Mouse (Mus musculus): ENCODE results near the gene Dlg2. TPM values are rescaled to one million over a fixed set of nuclear protein-coding genes. Genes with fewer than 3 reads are reported as not detected.

Dlg2 gene
- polyA plus RNA-seq, 1 experiment from 2014 or later, result 5.1 TPM

DNA sequence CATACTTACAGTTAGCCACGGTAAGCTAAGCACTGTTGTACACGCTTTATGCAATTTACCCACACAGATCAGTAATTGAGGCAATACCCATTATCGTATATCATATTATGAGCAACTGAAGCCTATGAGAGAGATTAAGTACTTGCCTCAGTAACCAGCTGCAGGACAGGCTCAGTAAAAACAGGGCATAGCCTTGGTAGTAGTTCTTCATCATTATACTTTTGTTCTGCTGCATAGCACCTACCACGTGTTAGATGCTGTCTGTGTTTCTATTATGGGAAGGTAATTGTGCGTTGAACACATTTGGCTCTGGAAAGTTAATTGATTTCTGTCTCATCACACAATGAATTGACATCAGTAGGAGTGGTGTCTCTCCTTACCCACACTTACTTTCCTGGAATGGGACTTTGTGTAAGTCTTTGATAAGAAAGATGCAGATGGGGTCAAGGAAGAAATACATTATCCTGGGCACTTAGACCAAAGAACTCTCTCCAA is 1897.4 kb downstream of the Dlg2 start:
- H3K4me2 ChIP-seq (replicated peaks; ENCODE audit: low read depth, low read length), result no peak overlapping the region
- H3K27ac ChIP-seq (ENCODE audit: low read length), result no peak overlapping the region
- ATAC-seq (ENCODE audit: insufficient number of reproducible peaks, insufficient read depth, low FRiP score, low read depth), result no peak
- WGBS, result 77% methylated on average over 5 of the region's 5 CpGs
- H3K36me3 ChIP-seq (ENCODE audit: control insufficient read depth, insufficient read depth, low read length), result no peaks in the 10 kb centered on the region
- no peaks in the 10 kb centered on the region for H3K4me1 ChIP-seq (ENCODE audit: control insufficient read depth, insufficient read depth, low read length)
- no peak overlapping the region for H3K4me3 ChIP-seq (ENCODE audit: low read depth, low read length)
- H3K9me3 ChIP-seq (ENCODE audit: control insufficient read depth, low read depth, low read length), result no peaks in the 10 kb centered on the region
- no peaks in the 10 kb centered on the region for H3K27me3 ChIP-seq (ENCODE audit: control insufficient read depth, insufficient read depth, low read length)
- no peak overlapping the region for H3K9ac ChIP-seq (replicated peaks; ENCODE audit: low read depth, low read length)

GRCm38 (mm10) chr7:92383913-92384484 is 1907.5 kb downstream of the Dlg2 start:
- 74% methylated on average over 5 of the region's 5 CpGs for WGBS
- Histone ChIP-seq H3K36me3 (ENCODE audit: control insufficient read depth, insufficient read depth, low read length) (no peaks in the 10 kb centered on the region), H3K9ac (replicated peaks; ENCODE audit: low read depth, low read length) (no peak overlapping the region), H3K9me3 (ENCODE audit: control insufficient read depth, low read depth, low read length) (no peaks in the 10 kb centered on the region), H3K4me2 (replicated peaks; ENCODE audit: low read depth, low read length) (no peak overlapping the region), H3K27me3 (ENCODE audit: control insufficient read depth, insufficient read depth, low read length) (no peaks in the 10 kb centered on the region), H3K4me3 (ENCODE audit: low read depth, low read length) (no peak overlapping the region), H3K4me1 (ENCODE audit: control insufficient read depth, insufficient read depth, low read length) (0 out of 2 replicates have a peak, but pooled peaks cover 4% of the 10 kb centered on the region), H3K27ac (ENCODE audit: low read length) (no peak overlapping the region)
- ATAC-seq (ENCODE audit: insufficient number of reproducible peaks, insufficient read depth, low FRiP score, low read depth), result no peak

- no peak overlapping the region for H3K4me3 ChIP-seq (ENCODE audit: low read depth, low read length)
- WGBS, result 79% methylated on average over 6 of the region's 6 CpGs
- no peak overlapping the region for H3K27ac ChIP-seq (ENCODE audit: low read length)
- no peak overlapping the region for H3K9ac ChIP-seq (replicated peaks; ENCODE audit: low read depth, low read length)
- H3K9me3 ChIP-seq (ENCODE audit: control insufficient read depth, low read depth, low read length), result no peaks in the 10 kb centered on the region
- no peaks in the 10 kb centered on the region for H3K27me3 ChIP-seq (ENCODE audit: control insufficient read depth, insufficient read depth, low read length)
- no peaks in the 10 kb centered on the region for H3K36me3 ChIP-seq (ENCODE audit: control insufficient read depth, insufficient read depth, low read length)
- ATAC-seq (ENCODE audit: insufficient number of reproducible peaks, insufficient read depth, low FRiP score, low read depth), result no peak
- no peak overlapping the region for H3K4me2 ChIP-seq (replicated peaks; ENCODE audit: low read depth, low read length)
- H3K4me1 ChIP-seq (ENCODE audit: control insufficient read depth, insufficient read depth, low read length), result no peaks in the 10 kb centered on the region
These were observed 1915.7 kb downstream of the Dlg2 start for GRCm38 (mm10) chr7:92392052-92392640.

- H3K9ac ChIP-seq (replicated peaks; ENCODE audit: low read depth, low read length), result no peak overlapping the region
- no peak overlapping the region for H3K4me2 ChIP-seq (replicated peaks; ENCODE audit: low read depth, low read length)
- ATAC-seq (ENCODE audit: insufficient number of reproducible peaks, insufficient read depth, low FRiP score, low read depth), result no peak
- H3K27ac ChIP-seq (ENCODE audit: low read length), result no peak overlapping the region
- H3K9me3 ChIP-seq (ENCODE audit: control insufficient read depth, low read depth, low read length), result no peaks in the 10 kb centered on the region
- no peaks in the 10 kb centered on the region for H3K36me3 ChIP-seq (ENCODE audit: control insufficient read depth, insufficient read depth, low read length)
- WGBS, result 81% methylated on average over 1 of the region's 1 CpGs
- no peak overlapping the region for H3K4me3 ChIP-seq (ENCODE audit: low read depth, low read length)
- H3K4me1 ChIP-seq (ENCODE audit: control insufficient read depth, insufficient read depth, low read length), result no peaks in the 10 kb centered on the region
- H3K27me3 ChIP-seq (ENCODE audit: control insufficient read depth, insufficient read depth, low read length), result no peaks in the 10 kb centered on the region
These were observed 1920.3 kb downstream of the Dlg2 start for GRCm38 (mm10) chr7:92396783-92397182.

DNA sequence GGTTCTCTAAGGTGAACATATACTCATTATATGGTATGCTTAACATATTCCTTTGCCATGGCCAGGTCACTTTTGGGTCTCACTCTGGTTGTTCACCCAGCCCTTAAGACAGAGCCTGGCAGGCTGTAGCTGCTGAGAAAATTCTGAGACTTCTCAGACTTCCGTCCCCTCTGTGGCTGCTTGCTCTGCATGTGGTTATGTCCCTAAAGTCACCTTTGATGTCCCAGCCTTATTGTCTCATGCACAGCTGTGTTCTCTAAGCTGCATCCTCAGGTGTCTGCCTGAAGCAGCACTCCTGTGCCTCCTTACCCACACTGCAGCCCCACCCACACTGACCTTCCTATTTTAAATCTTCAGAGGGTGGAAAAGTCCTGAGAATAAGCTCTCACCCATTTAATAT is 1922.4 kb downstream of the Dlg2 start:
- no peaks in the 10 kb centered on the region for H3K4me1 ChIP-seq (ENCODE audit: control insufficient read depth, insufficient read depth, low read length)

GRCm38 (mm10) chr7:92400551-92400950 is 1924.1 kb downstream of the Dlg2 start:
- no peak for ATAC-seq (ENCODE audit: insufficient number of reproducible peaks, insufficient read depth, low FRiP score, low read depth)

More for the DNA sequence above, 1922.4 kb downstream of the Dlg2 start:
- Histone ChIP-seq H3K27ac (ENCODE audit: low read length) (no peak overlapping the region), H3K4me3 (ENCODE audit: low read depth, low read length) (no peak overlapping the region), H3K4me2 (replicated peaks; ENCODE audit: low read depth, low read length) (no peak overlapping the region), H3K9me3 (ENCODE audit: control insufficient read depth, low read depth, low read length) (no peaks in the 10 kb centered on the region), H3K27me3 (ENCODE audit: control insufficient read depth, insufficient read depth, low read length) (no peaks in the 10 kb centered on the region), H3K36me3 (ENCODE audit: control insufficient read depth, insufficient read depth, low read length) (no peaks in the 10 kb centered on the region), H3K9ac (replicated peaks; ENCODE audit: low read depth, low read length) (no peak overlapping the region)
- 63% methylated on average over 1 of the region's 1 CpGs for WGBS
- ATAC-seq (ENCODE audit: insufficient number of reproducible peaks, insufficient read depth, low FRiP score, low read depth), result no peak

GRCm38 (mm10) chr7:92401001-92401688 is 1924.7 kb downstream of the Dlg2 start:
- no peak for ATAC-seq (ENCODE audit: insufficient number of reproducible peaks, insufficient read depth, low FRiP score, low read depth)
- Histone ChIP-seq H3K27ac (ENCODE audit: low read length) (no peak overlapping the region), H3K9ac (replicated peaks; ENCODE audit: low read depth, low read length) (no peak overlapping the region), H3K36me3 (ENCODE audit: control insufficient read depth, insufficient read depth, low read length) (no peaks in the 10 kb centered on the region), H3K4me1 (ENCODE audit: control insufficient read depth, insufficient read depth, low read length) (no peaks in the 10 kb centered on the region), H3K9me3 (ENCODE audit: control insufficient read depth, low read depth, low read length) (no peaks in the 10 kb centered on the region), H3K27me3 (ENCODE audit: control insufficient read depth, insufficient read depth, low read length) (no peaks in the 10 kb centered on the region), H3K4me2 (replicated peaks; ENCODE audit: low read depth, low read length) (no peak overlapping the region), H3K4me3 (ENCODE audit: low read depth, low read length) (no peak overlapping the region)
- WGBS, result 53% methylated on average over 4 of the region's 4 CpGs

More at GRCm38 (mm10) chr7:92400551-92400950, 1924.1 kb downstream of the Dlg2 start:
- H3K4me1 ChIP-seq (ENCODE audit: control insufficient read depth, insufficient read depth, low read length), result no peaks in the 10 kb centered on the region
- H3K36me3 ChIP-seq (ENCODE audit: control insufficient read depth, insufficient read depth, low read length), result no peaks in the 10 kb centered on the region
- H3K27me3 ChIP-seq (ENCODE audit: control insufficient read depth, insufficient read depth, low read length), result no peaks in the 10 kb centered on the region
- H3K9ac ChIP-seq (replicated peaks; ENCODE audit: low read depth, low read length), result no peak overlapping the region
- WGBS, result 68% methylated on average over 1 of the region's 1 CpGs
- no peak overlapping the region for H3K4me3 ChIP-seq (ENCODE audit: low read depth, low read length)
- H3K9me3 ChIP-seq (ENCODE audit: control insufficient read depth, low read depth, low read length), result no peaks in the 10 kb centered on the region
- H3K4me2 ChIP-seq (replicated peaks; ENCODE audit: low read depth, low read length), result no peak overlapping the region
- H3K27ac ChIP-seq (ENCODE audit: low read length), result no peak overlapping the region

- Histone ChIP-seq H3K9ac (replicated peaks; ENCODE audit: low read depth, low read length) (no peak overlapping the region), H3K27me3 (ENCODE audit: control insufficient read depth, insufficient read depth, low read length) (no peaks in the 10 kb centered on the region), H3K4me2 (replicated peaks; ENCODE audit: low read depth, low read length) (no peak overlapping the region), H3K9me3 (ENCODE audit: control insufficient read depth, low read depth, low read length) (no peaks in the 10 kb centered on the region), H3K27ac (ENCODE audit: low read length) (no peak overlapping the region), H3K4me1 (ENCODE audit: control insufficient read depth, insufficient read depth, low read length) (no peaks in the 10 kb centered on the region), H3K4me3 (ENCODE audit: low read depth, low read length) (no peak overlapping the region), H3K36me3 (ENCODE audit: control insufficient read depth, insufficient read depth, low read length) (no peaks in the 10 kb centered on the region)
- no peak for ATAC-seq (ENCODE audit: insufficient number of reproducible peaks, insufficient read depth, low FRiP score, low read depth)
- 61% methylated on average over 5 of the region's 5 CpGs for WGBS
These were observed 1932.0 kb downstream of the Dlg2 start for GRCm38 (mm10) chr7:92408479-92408878.
